Mouse (Mus musculus): ENCODE measurements around the gene Sfxn3. TPM values are rescaled to one million over a fixed set of nuclear protein-coding genes. Genes with fewer than 3 reads are reported as not detected.

Gene Sfxn3
- polyA plus RNA-seq, 1 experiment from 2014 or later, result 4.1 TPM

DNA sequence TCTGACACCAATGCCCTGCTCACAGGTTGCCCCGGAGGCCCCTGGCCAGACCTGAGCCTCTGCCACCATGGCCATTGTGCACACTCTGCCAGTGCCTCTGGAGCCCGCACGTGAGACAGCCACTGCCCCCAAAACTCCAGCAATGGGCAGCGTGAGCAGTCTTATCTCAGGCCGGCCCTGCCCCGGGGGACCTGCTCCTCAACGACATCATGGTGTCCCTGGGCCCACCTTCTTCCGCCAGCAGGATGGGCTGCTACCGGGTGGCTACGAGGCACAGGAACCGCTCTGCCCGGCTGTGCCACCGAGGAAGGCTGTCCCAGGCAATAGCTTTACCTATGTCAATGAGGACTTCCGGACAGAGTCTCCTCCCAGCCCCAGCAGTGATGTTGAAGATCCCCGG lies 25.9 kb upstream of the Sfxn3 start:
- Histone ChIP-seq H3K4me2 (no peak overlapping the region), H3K9me3 (replicated peaks) (no peaks in the 10 kb centered on the region), H3K4me3 (no peak overlapping the region), H3K9ac (no peak overlapping the region), H3K27me3 (replicated peaks) (peaks cover 3% of the 10 kb centered on the region; the same call in 1 of the 2 replicates), H3K27ac (no peak overlapping the region), H3K36me3 (peaks cover 42% of the 10 kb centered on the region), H3K4me1 (peaks cover 47% of the 10 kb centered on the region)
- ATAC-seq, result no peak
- WGBS (ENCODE audit: insufficient replicate concordance), result 76% methylated on average over 15 of the region's 15 CpGs

DNA sequence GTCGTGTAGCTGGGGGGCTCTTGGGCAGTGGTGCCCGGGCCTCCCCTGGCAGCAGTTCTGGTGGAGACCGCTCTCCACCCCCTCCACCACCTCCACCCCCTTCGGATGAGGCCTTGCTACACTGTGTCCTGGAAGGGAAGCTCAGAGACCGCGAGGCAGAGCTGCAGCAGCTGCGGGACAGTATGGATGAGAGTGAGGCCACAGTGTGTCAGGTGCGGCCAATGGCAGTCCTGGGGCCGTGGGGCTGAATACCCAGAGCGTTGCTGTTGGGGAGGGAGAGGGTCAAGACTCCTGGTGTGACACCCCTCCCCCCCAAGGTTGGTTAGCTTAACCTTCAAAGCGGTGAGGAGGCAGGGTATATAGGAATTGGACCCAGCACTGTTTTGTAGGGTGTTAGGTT lies 23.3 kb upstream of the Sfxn3 start:
- peaks cover 6% of the 10 kb centered on the region; the same call in 1 of the 2 replicates for H3K27me3 ChIP-seq (replicated peaks)
- no peak overlapping the region for H3K4me2 ChIP-seq
- peaks cover 57% of the 10 kb centered on the region for H3K36me3 ChIP-seq
- no peaks in the 10 kb centered on the region for H3K9me3 ChIP-seq (replicated peaks)
- peaks cover 21% of the 10 kb centered on the region for H3K4me1 ChIP-seq
- no peak overlapping the region for H3K27ac ChIP-seq
- no peak overlapping the region for H3K4me3 ChIP-seq
- WGBS (ENCODE audit: insufficient replicate concordance), result 72% methylated on average over 11 of the region's 11 CpGs
- no peak overlapping the region for H3K9ac ChIP-seq
- no peak for ATAC-seq

DNA sequence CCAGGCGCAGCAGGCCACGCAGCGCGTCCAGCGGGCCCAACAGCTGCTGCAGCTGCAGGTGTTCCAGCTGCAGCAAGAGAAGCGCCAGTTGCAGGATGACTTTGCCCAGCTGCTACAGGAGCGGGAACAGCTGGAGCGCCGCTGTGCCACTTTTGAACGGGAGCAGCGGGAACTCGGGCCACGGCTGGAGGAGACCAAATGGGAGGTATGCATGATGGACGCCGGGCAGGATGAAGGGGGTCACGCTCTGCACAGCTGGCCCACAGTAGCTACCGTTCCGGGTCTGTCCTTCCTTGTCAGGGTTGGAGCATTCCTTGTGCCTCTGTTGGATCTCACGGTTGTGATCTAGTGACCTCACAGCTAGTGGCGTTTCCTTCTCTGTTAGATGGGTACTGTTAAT lies 22.5 kb upstream of the Sfxn3 start:
- 87% methylated on average over 20 of the region's 20 CpGs for WGBS (ENCODE audit: insufficient replicate concordance)
- peaks cover 8% of the 10 kb centered on the region; the same call in 1 of the 2 replicates for H3K27me3 ChIP-seq (replicated peaks)
- H3K36me3 ChIP-seq, result peaks cover 57% of the 10 kb centered on the region
- peaks cover 15% of the 10 kb centered on the region for H3K4me1 ChIP-seq
- no peak overlapping the region for H3K4me3 ChIP-seq
- H3K4me2 ChIP-seq, result no peak overlapping the region
- ATAC-seq, result no peak
- no peak overlapping the region for H3K9ac ChIP-seq
- H3K27ac ChIP-seq, result no peak overlapping the region
- no peaks in the 10 kb centered on the region for H3K9me3 ChIP-seq (replicated peaks)

DNA sequence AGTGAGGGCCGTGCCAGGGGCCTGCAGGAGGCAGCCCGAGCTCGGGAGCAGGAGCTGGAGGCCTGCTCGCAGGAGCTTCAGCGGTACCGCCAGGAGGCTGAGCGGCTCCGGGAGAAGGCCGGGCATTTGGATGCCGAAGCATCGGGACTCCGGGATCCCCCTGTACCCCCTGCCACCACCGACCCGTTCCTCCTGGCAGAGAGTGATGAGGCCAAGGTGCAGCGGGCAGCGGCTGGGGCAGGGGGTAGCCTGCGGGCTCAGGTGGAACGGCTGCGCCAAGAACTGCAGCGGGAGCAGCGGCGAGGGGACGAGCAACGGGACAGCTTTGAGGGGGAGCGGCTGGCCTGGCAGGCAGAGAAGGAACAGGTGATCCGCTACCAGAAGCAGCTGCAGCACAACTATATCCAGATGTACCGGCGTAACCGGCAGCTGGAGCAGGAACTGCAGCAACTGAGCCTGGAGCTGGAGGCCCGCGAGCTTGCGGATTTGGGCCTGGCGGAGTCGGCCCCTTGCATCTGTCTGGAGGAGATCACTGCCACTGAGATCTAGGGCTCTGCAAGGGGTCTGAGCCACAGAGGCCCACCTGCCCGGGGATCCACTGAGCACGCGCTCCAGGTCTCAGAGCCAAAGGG lies 21.2 kb upstream of the Sfxn3 start:
- ATAC-seq, result no peak
- Histone ChIP-seq H3K4me3 (no peak overlapping the region), H3K27ac (no peak overlapping the region), H3K9ac (no peak overlapping the region), H3K27me3 (replicated peaks) (peaks cover 8% of the 10 kb centered on the region; the same call in 1 of the 2 replicates), H3K36me3 (peaks cover 56% of the 10 kb centered on the region), H3K4me2 (no peak overlapping the region), H3K9me3 (replicated peaks) (no peaks in the 10 kb centered on the region), H3K4me1 (peaks cover 15% of the 10 kb centered on the region)
- 90% methylated on average over 37 of the region's 37 CpGs for WGBS (ENCODE audit: insufficient replicate concordance)

DNA sequence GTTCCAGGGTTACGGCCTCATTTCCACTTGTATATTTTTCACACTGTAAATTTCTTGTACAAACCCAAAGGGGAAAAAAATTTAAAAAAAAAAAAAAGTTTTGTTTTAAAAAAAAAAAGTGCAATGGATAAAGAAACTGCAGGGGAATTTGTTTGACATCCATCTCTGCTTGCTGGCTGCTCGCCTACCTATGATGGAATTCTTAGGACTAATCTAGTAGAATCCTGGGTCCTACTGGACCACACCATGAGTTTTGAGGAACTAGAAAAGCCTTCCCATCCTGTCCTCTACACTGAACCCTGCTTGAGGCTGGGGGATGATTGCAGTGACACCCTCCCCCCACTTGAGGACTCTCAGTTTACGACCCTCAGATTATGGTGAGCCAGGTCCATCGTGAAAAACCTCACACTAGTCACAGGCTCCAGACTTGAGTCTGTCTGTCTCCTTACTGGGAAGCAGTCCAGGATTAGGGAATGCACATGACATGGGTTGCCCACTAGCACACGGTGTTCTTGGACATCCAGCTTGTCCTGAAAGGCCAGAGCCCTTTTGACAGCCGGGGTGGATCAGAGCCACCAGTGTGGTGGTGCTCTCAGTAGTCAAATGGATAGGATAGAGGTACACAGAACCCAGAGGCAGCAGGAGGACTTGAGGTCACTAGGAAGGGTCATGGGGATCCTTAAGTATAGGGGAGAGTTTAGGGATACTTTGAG lies 20.2 kb upstream of the Sfxn3 start:
- Histone ChIP-seq H3K4me1 (peaks cover 18% of the 10 kb centered on the region), H3K36me3 (peaks cover 49% of the 10 kb centered on the region), H3K4me2 (no peak overlapping the region), H3K9me3 (replicated peaks) (no peaks in the 10 kb centered on the region), H3K27ac (no peak overlapping the region), H3K9ac (no peak overlapping the region), H3K4me3 (no peak overlapping the region), H3K27me3 (replicated peaks) (peaks cover 8% of the 10 kb centered on the region; the same call in 1 of the 2 replicates)
- 70% methylated on average over 6 of the region's 6 CpGs for WGBS (ENCODE audit: insufficient replicate concordance)
- no peak for ATAC-seq

DNA sequence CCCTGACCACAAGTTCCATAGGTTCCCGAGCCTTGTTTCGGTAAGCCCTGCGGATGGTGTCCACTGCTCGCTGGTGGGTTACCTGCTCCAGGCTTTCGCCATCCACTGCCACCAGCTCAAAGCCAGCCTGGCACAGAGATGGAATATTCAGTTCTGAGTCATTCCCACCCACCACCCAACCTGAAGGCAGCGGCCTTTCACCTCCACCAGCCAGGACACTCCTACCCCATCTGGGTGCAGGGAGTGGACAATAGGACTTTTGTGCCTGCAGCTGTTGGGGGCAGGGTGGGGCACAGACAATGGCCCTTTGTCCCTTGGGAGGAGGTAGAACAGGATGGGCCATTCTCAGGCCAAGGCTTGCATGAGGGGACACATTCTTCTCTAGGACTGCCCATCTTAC lies 19.5 kb upstream of the Sfxn3 start:
- WGBS (ENCODE audit: insufficient replicate concordance), result 75% methylated on average over 6 of the region's 6 CpGs
- Histone ChIP-seq H3K27me3 (replicated peaks) (peaks cover 8% of the 10 kb centered on the region; the same call in 1 of the 2 replicates), H3K4me3 (no peak overlapping the region), H3K36me3 (peaks cover 43% of the 10 kb centered on the region), H3K9ac (no peak overlapping the region), H3K27ac (no peak overlapping the region), H3K4me2 (no peak overlapping the region), H3K4me1 (peaks cover 18% of the 10 kb centered on the region), H3K9me3 (replicated peaks) (no peaks in the 10 kb centered on the region)
- no peak for ATAC-seq

DNA sequence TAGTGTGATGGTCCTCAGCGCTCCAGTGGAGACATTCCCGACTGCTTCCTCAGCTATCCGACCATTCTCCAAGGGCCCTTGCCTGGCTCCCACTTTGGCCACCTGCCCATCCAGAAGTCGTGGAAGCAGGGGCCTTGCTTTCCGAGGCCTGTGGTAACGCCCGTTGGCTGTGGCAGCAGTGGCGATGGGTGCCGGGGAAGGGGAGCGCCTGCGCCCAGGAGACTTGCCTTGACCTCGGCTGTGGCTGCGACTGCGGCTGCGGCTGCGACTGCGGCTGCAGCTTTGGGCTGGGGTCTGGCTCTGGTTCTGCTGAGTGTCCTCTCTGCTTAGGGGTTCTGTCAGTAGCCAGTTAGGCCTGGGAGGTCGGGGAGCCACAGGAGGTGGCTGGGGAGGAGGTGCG lies 18.6 kb upstream of the Sfxn3 start:
- Histone ChIP-seq H3K9me3 (replicated peaks) (no peaks in the 10 kb centered on the region), H3K4me3 (no peak overlapping the region), H3K27ac (no peak overlapping the region), H3K4me2 (no peak overlapping the region), H3K9ac (no peak overlapping the region), H3K27me3 (replicated peaks) (peaks cover 10% of the 10 kb centered on the region; the same call in 1 of the 2 replicates), H3K36me3 (peaks cover 39% of the 10 kb centered on the region), H3K4me1 (peaks cover 18% of the 10 kb centered on the region)
- 60% methylated on average over 19 of the region's 19 CpGs for WGBS (ENCODE audit: insufficient replicate concordance)
- ATAC-seq, result no peak

DNA sequence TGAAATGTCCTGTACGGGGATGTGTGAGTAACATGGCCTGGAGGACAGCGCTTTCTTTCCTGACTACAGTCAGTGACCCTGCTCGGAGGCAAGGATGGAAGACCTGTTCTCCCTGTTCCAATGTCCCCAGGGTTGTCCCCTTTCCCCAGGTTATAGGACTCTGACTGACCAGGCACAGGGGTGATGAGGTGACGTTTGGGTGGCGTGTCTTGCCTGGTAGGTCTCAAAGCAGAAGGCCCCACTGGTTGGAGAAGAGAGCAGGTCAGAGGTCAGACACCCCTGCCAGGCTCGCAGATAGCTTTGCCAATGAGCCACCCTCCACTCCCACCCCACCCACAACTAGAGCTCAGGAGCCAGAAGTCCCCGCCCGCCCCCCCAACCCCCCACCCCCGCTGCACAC lies 17.7 kb upstream of the Sfxn3 start:
- Histone ChIP-seq H3K9me3 (replicated peaks) (no peaks in the 10 kb centered on the region), H3K36me3 (peaks cover 33% of the 10 kb centered on the region), H3K4me3 (no peak overlapping the region), H3K4me1 (peaks cover 18% of the 10 kb centered on the region), H3K27ac (no peak overlapping the region), H3K27me3 (replicated peaks) (peaks cover 10% of the 10 kb centered on the region; the same call in 1 of the 2 replicates), H3K9ac (no peak overlapping the region), H3K4me2 (no peak overlapping the region)
- ATAC-seq, result no peak
- WGBS (ENCODE audit: insufficient replicate concordance), result 41% methylated on average over 8 of the region's 9 CpGs

DNA sequence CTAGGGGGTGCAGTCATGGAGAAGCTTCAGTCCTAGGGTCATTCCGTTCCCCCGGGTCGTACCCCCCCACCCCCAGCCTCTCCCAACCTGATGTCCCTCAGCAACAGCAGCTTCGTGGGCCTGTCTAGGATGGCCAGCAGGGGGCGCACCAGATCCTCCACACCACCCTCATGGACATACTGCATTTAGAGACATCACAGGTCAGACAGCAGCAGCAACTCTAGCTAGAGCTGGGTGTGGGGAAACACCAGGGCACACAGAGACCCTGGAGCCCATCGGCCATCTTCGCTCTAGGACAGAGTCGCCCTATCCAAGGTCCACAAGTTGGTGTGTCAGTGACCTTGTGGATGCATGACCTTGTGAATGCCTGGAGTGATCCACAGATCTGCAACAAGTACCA lies 17.2 kb upstream of the Sfxn3 start:
- Histone ChIP-seq H3K4me3 (no peak overlapping the region), H3K27me3 (replicated peaks) (peaks cover 10% of the 10 kb centered on the region; the same call in 1 of the 2 replicates), H3K36me3 (peaks cover 28% of the 10 kb centered on the region), H3K27ac (no peak overlapping the region), H3K9me3 (replicated peaks) (no peaks in the 10 kb centered on the region), H3K9ac (no peak overlapping the region), H3K4me2 (peak overlapping the region; percentile 55; the same call in 1 of the 2 replicates), H3K4me1 (peaks cover 18% of the 10 kb centered on the region)
- 22% methylated on average over 8 of the region's 8 CpGs for WGBS (ENCODE audit: insufficient replicate concordance)
- peak; percentile 13; the same call in 1 of the 2 replicates for ATAC-seq

DNA sequence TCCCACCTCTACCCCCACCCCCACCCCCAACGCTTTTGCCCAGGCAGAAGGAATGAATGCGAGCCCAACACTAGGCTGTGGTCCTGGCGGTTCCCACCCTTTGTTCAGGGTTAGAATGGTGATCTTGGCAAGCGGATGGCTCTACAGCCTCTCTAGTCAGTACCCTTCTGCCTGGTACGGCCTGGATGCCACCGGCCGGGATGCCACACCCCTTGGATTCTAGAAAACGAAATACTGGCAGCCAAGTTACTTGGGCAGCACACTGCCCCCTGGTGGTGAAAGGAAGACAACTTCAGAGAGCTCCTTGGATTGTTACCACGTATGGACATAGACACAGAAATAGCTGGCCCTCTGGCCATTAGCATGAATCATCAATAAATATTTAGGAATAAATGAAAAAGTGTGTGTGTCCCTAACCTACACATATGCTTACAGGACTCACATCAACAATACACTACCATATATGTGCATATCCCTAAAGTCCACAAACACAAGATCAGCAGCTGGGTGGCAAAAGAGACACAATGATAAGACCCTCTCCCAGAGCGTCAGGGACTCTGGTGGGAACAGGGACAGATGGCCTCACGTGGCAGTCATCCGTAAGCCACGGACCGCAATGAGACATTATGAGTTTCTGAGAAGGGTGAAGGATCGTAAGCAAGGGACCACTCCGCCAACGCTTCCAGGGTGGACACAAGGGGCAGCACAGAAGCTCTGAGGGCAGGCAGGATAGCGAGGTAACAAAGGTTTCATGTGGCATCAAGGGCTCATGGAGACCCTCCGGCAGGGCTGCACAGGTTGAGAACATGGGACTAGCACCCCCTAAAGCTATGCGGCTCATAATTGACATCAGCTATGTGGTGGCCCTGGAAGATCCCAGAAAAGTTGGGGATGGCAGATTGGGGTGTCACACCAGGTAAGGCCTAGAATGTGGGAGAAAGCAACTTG lies 16.3 kb upstream of the Sfxn3 start:
- Histone ChIP-seq H3K36me3 (peaks cover 19% of the 10 kb centered on the region), H3K27me3 (replicated peaks) (peaks cover 18% of the 10 kb centered on the region), H3K4me3 (peak overlapping the region; percentile 18), H3K4me2 (peak overlapping the region; percentile 55), H3K27ac (no peak overlapping the region), H3K9me3 (replicated peaks) (no peaks in the 10 kb centered on the region), H3K4me1 (peaks cover 18% of the 10 kb centered on the region), H3K9ac (no peak overlapping the region)
- peak; percentile 30; the same call in 1 of the 2 replicates for ATAC-seq
- 37% methylated on average over 20 of the region's 20 CpGs for WGBS (ENCODE audit: insufficient replicate concordance)

DNA sequence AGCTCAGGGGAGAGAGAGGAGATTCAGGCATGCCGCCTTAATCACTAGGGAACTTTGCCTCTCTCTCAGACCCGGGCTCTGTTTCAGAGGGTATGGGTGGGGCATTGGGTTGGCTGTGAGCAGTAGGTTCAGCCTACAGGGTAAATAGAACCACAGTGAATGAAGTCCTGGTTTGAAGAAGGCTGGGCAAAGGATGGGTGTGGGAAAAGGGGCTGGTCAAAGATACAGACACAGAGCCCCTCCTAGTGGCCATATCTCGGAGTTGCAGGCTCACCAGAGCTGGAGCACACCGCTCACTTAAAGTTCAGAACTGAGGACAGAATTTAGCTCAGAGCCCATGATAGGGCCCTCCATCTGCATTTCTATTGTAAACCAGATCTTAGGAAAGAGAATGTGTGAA lies 15.5 kb upstream of the Sfxn3 start:
- no peak overlapping the region for H3K4me2 ChIP-seq
- peak; percentile 9; the same call in 1 of the 2 replicates for ATAC-seq
- H3K27ac ChIP-seq, result no peak overlapping the region
- H3K9me3 ChIP-seq (replicated peaks), result no peaks in the 10 kb centered on the region
- H3K9ac ChIP-seq, result no peak overlapping the region
- peaks cover 26% of the 10 kb centered on the region for H3K27me3 ChIP-seq (replicated peaks)
- no peak overlapping the region for H3K4me3 ChIP-seq
- H3K4me1 ChIP-seq, result peaks cover 19% of the 10 kb centered on the region
- 29% methylated on average over 4 of the region's 4 CpGs for WGBS (ENCODE audit: insufficient replicate concordance)
- peaks cover 11% of the 10 kb centered on the region for H3K36me3 ChIP-seq
